Mouse (Mus musculus) stomach, postnatal 0 days (tissue): ENCODE measurements at regions not wholly inside any gene's neighbourhood (a gene's known extent, or its start where the extent isn't known, plus 50 kb on each side); places are given as distances from the start of the nearest gene placed in this dataset.
"Not testable (repeated sequence)": the region's sequence is repeated elsewhere in the genome, so short reads cannot be mapped to it uniquely, and the experiment has no call there.

ENCODE experiments used
- ATAC-seq: fragments of 200-750 bp; cut with Nextera tagmentation; 2 replicates; pipeline ENCODE4 v1.8.0; 2017; ENCODE audit not compliant: low FRiP score, low TSS enrichment
- DNase-seq: peaks from one replicate; pipeline ENCODE4 v3.0.0-alpha.2; 2016; ENCODE audit warnings: low spot score
- H3K27ac ChIP-seq: fragments of 300-500 bp; sonication (generic); replicated peaks from 2 replicates; pipeline ENCODE4 v1.5.1; 2014; ENCODE audit warnings: mild to moderate bottlenecking, control low read depth
- H3K27me3 ChIP-seq: fragments of 300-500 bp; sonication (generic); 2 replicates; pipeline ENCODE4 v1.6.1; 2014; ENCODE audit warnings: low read length; ENCODE audit not compliant: control insufficient read depth, insufficient read depth
- H3K36me3 ChIP-seq: fragments of 300-500 bp; sonication (generic); 2 replicates; pipeline ENCODE4 v1.6.1; 2014; ENCODE audit warnings: low read length, mixed read lengths; ENCODE audit not compliant: control insufficient read depth, insufficient read depth
- H3K4me1 ChIP-seq: fragments of 300-500 bp; sonication (generic); replicated peaks from 2 replicates; pipeline ENCODE4 v1.6.1; 2014; ENCODE audit warnings: antibody characterized with exemption; ENCODE audit not compliant: control insufficient read depth, insufficient read depth
- H3K4me2 ChIP-seq: fragments of 300-500 bp; sonication (generic); replicated peaks from 2 replicates; pipeline ENCODE4 v1.6.1; 2014; ENCODE audit warnings: low read depth, mild to moderate bottlenecking, control low read depth, moderate library complexity
- H3K4me3 ChIP-seq: fragments of 300-500 bp; sonication (generic); 2 replicates; pipeline ENCODE4 v1.5.1; 2014; ENCODE audit warnings: low read depth, low read length, control low read depth
- H3K9ac ChIP-seq: fragments of 300-500 bp; sonication (generic); 2 replicates; pipeline ENCODE4 v1.6.1; 2014; ENCODE audit warnings: mild to moderate bottlenecking, low read length, control low read depth, mixed read lengths
- H3K9me3 ChIP-seq: fragments of 300-500 bp; sonication (generic); 2 replicates; pipeline ENCODE4 v1.6.1; 2016; ENCODE audit warnings: low read length; ENCODE audit not compliant: control insufficient read depth
- CTCF ChIP-seq: IDR thresholded peaks from 2 replicates; pipeline ENCODE4 v1.5.1; 2016; ENCODE audit warnings: antibody characterized with exemption, low read depth, mild to moderate bottlenecking, moderate library complexity
- EP300 ChIP-seq: optimal IDR thresholded peaks from 2 replicates; pipeline ENCODE3; 2016; ENCODE audit warnings: antibody characterized with exemption
- WGBS: fragments of 180-500 bp; shearing (Covaris S2); extraction: QIAGEN DNeasy Blood & Tissue Kit; methylation state at CpG from one replicate; pipeline ENCODE4 v1.1.7; 2014; 5-methylcytosine and 5-hydroxymethylcytosine counted together

DNA sequence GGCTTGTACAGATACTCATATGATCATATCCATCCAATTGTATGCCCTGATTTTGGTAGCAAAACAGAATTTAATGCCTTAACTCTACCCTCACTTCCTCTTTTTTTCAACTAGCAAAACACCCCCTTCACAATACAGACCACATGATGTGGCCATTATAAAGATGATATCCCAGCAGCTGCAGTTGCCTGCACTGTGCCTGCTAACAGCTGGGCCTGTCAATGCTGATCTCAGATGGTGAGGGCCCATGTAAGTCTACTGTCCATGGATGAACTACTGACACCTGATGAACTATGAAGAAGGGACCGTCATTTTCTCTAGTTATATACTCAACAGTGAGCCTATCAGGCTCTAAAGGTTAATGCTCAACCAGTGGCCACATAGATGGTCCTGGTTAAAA lies 191.8 kb upstream of the Fmr1 start:
- ATAC-seq = no peak
- 89% methylated on average over 1 of the region's 1 CpGs for WGBS
- Histone ChIP-seq H3K4me3 (no peak overlapping the region), H3K36me3 (no peaks in the 10 kb centered on the region), H3K27me3 (no peaks in the 10 kb centered on the region), H3K9me3 (no peaks in the 10 kb centered on the region), H3K4me1 (no peaks in the 10 kb centered on the region), H3K27ac (no peak overlapping the region), H3K9ac (no peak overlapping the region), H3K4me2 (no peak overlapping the region)
- TF ChIP-seq CTCF = no peak
- no peak for TF ChIP-seq EP300
- no peak for DNase-seq

DNA sequence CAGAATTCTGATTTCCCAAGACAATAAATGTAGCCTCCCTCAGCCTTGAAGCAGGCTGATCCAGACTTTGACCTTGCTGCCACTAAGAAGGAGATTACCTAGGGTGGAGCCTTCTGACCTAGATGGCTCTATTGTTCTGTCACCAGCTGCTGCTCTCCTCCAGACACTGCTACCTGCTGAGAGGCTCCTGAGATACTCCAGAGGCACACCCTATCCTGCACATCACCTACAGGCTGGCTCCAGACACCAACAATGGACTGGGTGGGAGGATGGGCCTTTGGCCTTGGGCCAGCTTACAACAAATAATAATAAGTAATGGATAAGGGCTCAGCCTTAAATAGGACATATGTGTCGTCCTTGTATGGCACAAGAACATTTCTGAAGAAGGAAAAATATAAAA lies 186.3 kb upstream of the Fmr1 start:
- not testable (repeated sequence) for DNase-seq, H3K4me3 ChIP-seq, H3K4me1 ChIP-seq, H3K4me2 ChIP-seq, ATAC-seq, H3K9me3 ChIP-seq, H3K9ac ChIP-seq, H3K36me3 ChIP-seq, H3K27me3 ChIP-seq, H3K27ac ChIP-seq
- 50% methylated on average over 1 of the region's 1 CpGs for WGBS

DNA sequence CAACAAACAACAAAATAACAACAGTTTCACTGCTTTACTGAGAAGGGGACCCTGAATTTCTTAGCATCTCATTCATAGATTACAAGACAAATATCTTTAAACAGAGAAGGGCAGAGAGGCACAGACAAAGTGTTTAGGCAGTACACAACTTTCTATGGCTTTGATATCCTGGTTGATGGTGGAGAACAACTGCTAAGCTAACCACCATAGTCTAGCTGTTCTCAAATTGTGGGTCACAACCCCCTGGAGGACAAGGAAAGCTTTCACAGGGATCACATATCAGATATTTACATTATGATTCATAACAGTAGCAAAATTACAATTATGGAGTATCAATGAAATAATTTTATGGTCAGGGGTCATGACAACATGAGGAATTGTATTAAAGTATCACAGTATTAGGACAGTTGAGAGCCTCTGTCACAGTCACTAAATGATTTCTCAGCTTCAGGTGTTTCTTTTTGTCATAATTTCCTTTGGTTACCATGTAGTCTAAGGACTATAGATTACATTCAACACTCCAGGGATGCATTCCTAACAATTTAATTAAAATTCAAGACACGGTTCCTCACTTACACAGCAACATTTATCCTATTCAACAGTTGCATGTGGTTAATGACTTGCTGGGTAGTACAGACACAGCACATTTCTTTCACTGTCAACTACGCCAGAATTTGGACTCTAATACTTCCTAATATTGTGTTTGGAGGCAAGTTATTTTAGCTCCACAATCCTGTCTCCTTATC lies 183.8 kb upstream of the Fmr1 start:
- Histone ChIP-seq H3K4me2 (no peak overlapping the region), H3K27ac (no peak overlapping the region), H3K4me3 (no peak overlapping the region), H3K27me3 (no peaks in the 10 kb centered on the region), H3K9me3 (no peaks in the 10 kb centered on the region), H3K9ac (no peak overlapping the region), H3K4me1 (no peaks in the 10 kb centered on the region), H3K36me3 (no peaks in the 10 kb centered on the region)
- no peak for TF ChIP-seq CTCF
- TF ChIP-seq EP300 = no peak
- DNase-seq (no peak), ATAC-seq (no peak)
- 54% methylated on average over 2 of the region's 2 CpGs for WGBS

DNA sequence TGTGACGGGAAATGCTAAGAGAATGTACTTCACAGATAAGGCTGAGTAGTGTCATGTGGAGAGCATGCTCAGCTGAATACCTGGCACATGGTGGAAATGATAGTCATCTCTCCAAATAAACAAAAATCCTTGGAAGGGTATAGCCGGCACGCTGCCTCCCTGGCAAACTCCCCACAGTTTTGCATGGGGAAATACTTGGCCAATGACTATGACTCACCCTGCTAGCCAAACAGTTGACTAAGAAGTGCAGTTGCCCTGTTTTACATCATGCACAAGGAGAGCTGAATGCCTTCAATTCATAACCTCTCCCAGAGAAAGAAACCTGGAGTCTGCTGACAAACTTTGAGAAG lies 183.2 kb upstream of the Fmr1 start:
- Histone ChIP-seq H3K4me2 (no peak overlapping the region), H3K9ac (no peak overlapping the region), H3K27me3 (no peaks in the 10 kb centered on the region), H3K9me3 (no peaks in the 10 kb centered on the region), H3K4me1 (no peaks in the 10 kb centered on the region), H3K36me3 (no peaks in the 10 kb centered on the region), H3K4me3 (no peak overlapping the region), H3K27ac (no peak overlapping the region)
- TF ChIP-seq EP300 (no peak), CTCF (no peak)
- WGBS = 32% methylated on average over 3 of the region's 3 CpGs
- DNase-seq (peak; percentile 12), ATAC-seq (no peak)

DNA sequence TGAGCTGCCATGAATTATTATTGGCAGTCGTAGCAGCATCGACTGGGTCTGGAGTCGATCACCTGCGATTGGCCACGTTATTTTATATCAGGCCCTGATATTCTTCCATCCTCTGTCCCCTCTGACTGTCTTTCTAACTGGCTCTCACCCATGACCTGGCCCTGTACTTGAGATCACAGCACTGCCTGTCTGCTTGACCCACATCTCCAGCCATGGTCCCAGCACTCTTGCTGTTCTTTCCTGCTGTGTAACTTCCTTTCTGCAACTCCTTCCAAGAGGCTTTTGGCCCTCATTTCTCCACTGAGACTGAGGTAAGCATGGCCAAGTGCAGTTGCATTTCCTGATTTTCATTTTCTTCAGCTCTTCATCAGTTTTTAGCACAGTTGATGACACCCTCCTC lies 182.6 kb upstream of the Fmr1 start:
- Histone ChIP-seq H3K36me3 (no peaks in the 10 kb centered on the region), H3K4me1 (no peaks in the 10 kb centered on the region), H3K9me3 (no peaks in the 10 kb centered on the region), H3K4me2 (no peak overlapping the region), H3K27ac (no peak overlapping the region), H3K4me3 (no peak overlapping the region), H3K27me3 (no peaks in the 10 kb centered on the region), H3K9ac (no peak overlapping the region)
- DNase-seq = no peak
- 72% methylated on average over 5 of the region's 5 CpGs for WGBS
- TF ChIP-seq EP300 (no peak), CTCF (no peak)
- ATAC-seq = no peak

DNA sequence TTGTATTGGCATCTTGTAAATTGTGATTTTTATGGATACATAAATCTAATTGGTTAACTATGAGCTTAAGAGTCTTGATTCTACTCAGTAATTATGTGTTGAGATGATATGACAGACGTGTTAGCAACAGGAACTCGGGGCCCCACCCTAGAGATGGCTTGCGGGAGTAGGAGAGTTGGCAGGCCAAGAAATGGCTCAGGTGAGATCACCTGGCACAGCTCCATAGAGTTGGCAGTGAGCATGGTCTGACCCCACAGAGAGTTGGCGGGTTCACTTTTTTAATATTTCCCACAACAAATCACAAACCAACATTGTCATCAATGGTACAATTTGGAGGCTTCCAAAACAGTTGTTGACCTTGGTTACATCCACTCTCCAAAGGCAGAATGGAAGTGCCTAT lies 180.5 kb upstream of the Fmr1 start:
- Histone ChIP-seq H3K9ac (no peak overlapping the region), H3K9me3 (no peaks in the 10 kb centered on the region), H3K4me3 (no peak overlapping the region), H3K4me1 (no peaks in the 10 kb centered on the region), H3K4me2 (no peak overlapping the region), H3K36me3 (no peaks in the 10 kb centered on the region), H3K27me3 (no peaks in the 10 kb centered on the region), H3K27ac (no peak overlapping the region)
- ATAC-seq = no peak
- WGBS = 85% methylated on average over 4 of the region's 4 CpGs
- no peak for DNase-seq
- TF ChIP-seq CTCF = no peak
